Mouse (Mus musculus) cerebellum, adult 2 months (tissue): ENCODE data around the gene Klrc3.
"Not testable (repeated sequence)": the region's sequence is repeated elsewhere in the genome, so short reads cannot be mapped to it uniquely, and the experiment has no call there.

Experiments
- CTCF ChIP-seq: fragments of 200-500 bp; IDR thresholded peaks from 2 replicates; pipeline ENCODE4 v1.5.1; 2011; ENCODE audit warnings: low read depth, mild to moderate bottlenecking, control low read depth, low read length, moderate library complexity, borderline replicate concordance; ENCODE audit not compliant: insufficient read depth
- POLR2A ChIP-seq: fragments of 200-500 bp; IDR thresholded peaks from 2 replicates; pipeline ENCODE4 v1.6.1; 2011; ENCODE audit warnings: low read length, control low read depth, borderline replicate concordance; ENCODE audit not compliant: insufficient read depth

DNA sequence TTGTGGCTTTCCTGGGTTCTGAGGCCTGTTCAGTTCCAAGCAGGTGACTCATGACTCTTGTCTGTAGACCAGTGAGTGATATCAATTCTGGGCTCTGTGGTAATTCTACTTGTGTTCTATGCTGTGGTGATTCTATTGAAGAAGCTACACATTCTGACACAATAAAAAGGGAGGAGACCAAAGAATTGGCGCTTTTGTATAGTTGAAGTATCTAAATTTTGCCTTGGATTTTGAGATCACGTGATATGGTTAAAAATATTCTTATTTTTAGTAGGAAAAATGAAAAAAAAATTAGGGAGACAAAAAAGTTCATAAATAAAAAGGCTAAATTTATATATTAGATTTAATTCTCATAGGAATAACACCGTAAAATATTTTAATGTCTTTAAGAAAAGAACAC lies at the start of gene Klrc3:
- TF ChIP-seq CTCF, POLR2A: not testable (repeated sequence)
